Mouse (Mus musculus) limb, embryonic 14.5 days (tissue): Measurements from ENCODE around the gene Jund. TPM values are rescaled to one million over a fixed set of nuclear protein-coding genes. Genes with fewer than 3 reads are reported as not detected.

ENCODE experiments used
- ATAC-seq: fragments of 200-750 bp; cut with Nextera tagmentation; 2 replicates; pipeline ENCODE4 v1.8.0; 2017; ENCODE audit warnings: low read depth, moderate number of reproducible peaks, moderate TSS enrichment; ENCODE audit not compliant: low FRiP score
- DNase-seq: peaks from one replicate; pipeline ENCODE4 v3.0.0-alpha.2; 2015; ENCODE audit warnings: low spot score
- H3K27ac ChIP-seq: fragments of 300-500 bp; sonication (generic); replicated peaks from 2 replicates; pipeline ENCODE4 v1.5.1; 2014; ENCODE audit warnings: low read depth, mild to moderate bottlenecking, low read length, moderate library complexity, mixed read lengths
- H3K27me3 ChIP-seq: fragments of 300-500 bp; sonication (generic); 2 replicates; pipeline ENCODE4 v1.6.1; 2014; ENCODE audit warnings: low read length, mixed read lengths; ENCODE audit not compliant: control insufficient read depth, insufficient read depth
- H3K36me3 ChIP-seq: fragments of 300-500 bp; sonication (generic); 2 replicates; pipeline ENCODE4 v1.6.1; 2014; ENCODE audit warnings: mild to moderate bottlenecking, low read length, moderate library complexity, mixed read lengths; ENCODE audit not compliant: control insufficient read depth, insufficient read depth
- H3K4me1 ChIP-seq: fragments of 300-500 bp; sonication (generic); 2 replicates; pipeline ENCODE4 v1.6.1; 2014; ENCODE audit warnings: antibody characterized with exemption, low read length, mixed read lengths; ENCODE audit not compliant: control insufficient read depth, insufficient read depth
- H3K4me2 ChIP-seq: fragments of 300-500 bp; sonication (generic); replicated peaks from 2 replicates; pipeline ENCODE4 v1.6.1; 2014; ENCODE audit warnings: low read depth, mild to moderate bottlenecking, low read length, moderate library complexity; ENCODE audit not compliant: severe bottlenecking
- H3K4me3 ChIP-seq: fragments of 300-500 bp; sonication (generic); replicated peaks from 2 replicates; pipeline ENCODE4 v1.5.1; 2014; ENCODE audit warnings: low read length
- H3K9ac ChIP-seq: fragments of 300-500 bp; sonication (generic); 2 replicates; pipeline ENCODE4 v1.6.1; 2014; ENCODE audit warnings: mild to moderate bottlenecking, low read depth, low read length, moderate library complexity; ENCODE audit not compliant: severe bottlenecking
- H3K9me3 ChIP-seq: fragments of 300-500 bp; sonication (generic); 2 replicates; pipeline ENCODE4 v1.6.1; 2016; ENCODE audit warnings: low read length; ENCODE audit not compliant: control insufficient read depth
- POLR2A ChIP-seq: fragments of 200-500 bp; IDR thresholded peaks from 2 replicates; pipeline ENCODE4 v1.8.0; 2012; ENCODE audit warnings: inconsistent platforms, mild to moderate bottlenecking, moderate library complexity, borderline replicate concordance; ENCODE audit not compliant: insufficient read depth, insufficient read length; ENCODE audit errors: extremely low read depth
- WGBS: fragments of 180-500 bp; shearing (Covaris S2); extraction: QIAGEN DNeasy Blood & Tissue Kit; methylation state at CpG from one replicate; pipeline ENCODE4 v1.1.7; 2014; 5-methylcytosine and 5-hydroxymethylcytosine counted together
- polyA plus RNA-seq, 2 experiments: library from polyadenylated mRNA; depleted of rRNA in 1 of 2; stranded (reverse) in 1 of 2; unstranded in 1 of 2; fragments of >200 nt; fragmentation: Nextera tagmentation in 1 of 2; extraction: Ambion mirVana in 1 of 2; gene quantifications; 2 replicates each; pipeline versions ENCODE4 v1.2.1 to v1.2.3; 2012 to 2014

Gene Jund
- polyA plus RNA-seq, 2 experiments = 119 to 218 TPM

GRCm38 (mm10) chr8:70680039-70680438, 18.7 kb upstream of the Jund start:
- 74% methylated on average over 3 of the region's 3 CpGs for WGBS
- TF ChIP-seq POLR2A = no peak
- H3K4me2 ChIP-seq = no peak overlapping the region
- ATAC-seq (no peak), DNase-seq (no peak)
- H3K36me3 ChIP-seq = peaks cover 22% of the 10 kb centered on the region
- no peak overlapping the region for H3K9ac ChIP-seq
- H3K4me3 ChIP-seq = no peak overlapping the region
- peaks cover 6% of the 10 kb centered on the region; the same call in 1 of the 2 replicates for H3K4me1 ChIP-seq
- no peak overlapping the region for H3K27ac ChIP-seq
- no peaks in the 10 kb centered on the region for H3K27me3 ChIP-seq
- H3K9me3 ChIP-seq = no peaks in the 10 kb centered on the region

- no peak overlapping the region for H3K9ac ChIP-seq
- H3K27me3 ChIP-seq = no peaks in the 10 kb centered on the region
- H3K27ac ChIP-seq = no peak overlapping the region
- ATAC-seq = no peak
- H3K4me3 ChIP-seq = no peak overlapping the region
- H3K4me1 ChIP-seq = peaks cover 6% of the 10 kb centered on the region; the same call in 1 of the 2 replicates
- H3K9me3 ChIP-seq = no peaks in the 10 kb centered on the region
- DNase-seq = no peak
- TF ChIP-seq POLR2A = no peak
- WGBS = 68% methylated on average over 3 of the region's 3 CpGs
- H3K36me3 ChIP-seq = peaks cover 22% of the 10 kb centered on the region
- no peak overlapping the region for H3K4me2 ChIP-seq
These were observed 17.3 kb upstream of the Jund start for GRCm38 (mm10) chr8:70681410-70681809.

DNA sequence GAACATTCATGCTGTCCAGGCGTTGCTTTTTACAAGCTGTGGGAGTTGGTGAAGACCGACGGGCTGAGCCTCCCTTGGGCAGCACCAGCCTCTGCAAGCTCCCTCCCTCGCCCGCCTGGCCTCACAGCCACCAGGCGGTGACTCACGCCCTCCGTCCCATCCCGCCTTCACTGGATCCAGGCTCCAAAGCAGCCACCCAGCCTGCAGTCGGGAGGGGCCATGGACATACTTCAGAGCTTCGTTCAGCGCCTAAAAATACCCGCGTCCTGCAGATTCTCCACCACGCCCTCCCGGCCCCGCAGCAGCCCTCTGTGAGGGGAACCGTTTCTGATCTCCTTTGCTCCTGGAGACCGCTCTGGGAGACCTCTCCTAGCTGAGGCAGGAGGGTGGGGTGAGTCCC, 16.6 kb upstream of the Jund start:
- WGBS = 9% methylated on average over 19 of the region's 19 CpGs
- Histone ChIP-seq H3K36me3 (peaks cover 22% of the 10 kb centered on the region), H3K27ac (no peak overlapping the region), H3K4me3 (no peak overlapping the region), H3K27me3 (no peaks in the 10 kb centered on the region), H3K4me2 (peak overlapping the region; percentile 34), H3K4me1 (peaks cover 6% of the 10 kb centered on the region; the same call in 1 of the 2 replicates), H3K9me3 (no peaks in the 10 kb centered on the region), H3K9ac (peak overlapping the region; percentile 45)
- DNase-seq = peak; percentile 56
- no peak for TF ChIP-seq POLR2A
- peak; percentile 52; the same call in 1 of the 2 replicates for ATAC-seq

DNA sequence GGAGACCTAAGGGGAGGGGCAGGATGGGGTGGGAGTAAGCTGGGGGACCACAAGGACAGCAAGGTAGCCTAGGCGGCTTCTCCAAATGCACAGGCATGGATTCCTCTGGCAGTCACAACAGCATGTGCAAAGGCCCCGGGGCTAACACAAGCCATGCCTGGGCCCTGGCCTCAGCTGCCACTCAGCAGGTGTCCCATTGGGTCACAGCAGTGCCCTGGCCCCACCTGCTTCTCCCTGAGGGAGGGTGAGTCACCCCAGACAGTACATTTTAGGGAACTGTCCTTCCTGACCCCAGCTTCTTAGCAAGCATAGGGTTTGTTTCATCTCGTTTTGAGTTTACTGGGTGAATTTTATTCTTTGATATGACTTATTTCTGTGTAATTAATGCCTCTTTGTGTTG, 16.1 kb upstream of the Jund start:
- peaks cover 19% of the 10 kb centered on the region for H3K36me3 ChIP-seq
- H3K4me2 ChIP-seq = peak overlapping the region; percentile 34
- no peak overlapping the region for H3K4me3 ChIP-seq
- H3K27ac ChIP-seq = no peak overlapping the region
- no peaks in the 10 kb centered on the region for H3K9me3 ChIP-seq
- H3K27me3 ChIP-seq = no peaks in the 10 kb centered on the region
- ATAC-seq = no peak
- no peak for TF ChIP-seq POLR2A
- H3K9ac ChIP-seq = no peak overlapping the region
- 60% methylated on average over 3 of the region's 3 CpGs for WGBS
- no peak for DNase-seq
- peaks cover 6% of the 10 kb centered on the region; the same call in 1 of the 2 replicates for H3K4me1 ChIP-seq

GRCm38 (mm10) chr8:70684291-70684690, 14.5 kb upstream of the Jund start:
- Histone ChIP-seq H3K9me3 (no peaks in the 10 kb centered on the region), H3K4me2 (no peak overlapping the region), H3K4me3 (no peak overlapping the region), H3K27ac (no peak overlapping the region), H3K9ac (no peak overlapping the region), H3K4me1 (peaks cover 6% of the 10 kb centered on the region; the same call in 1 of the 2 replicates), H3K27me3 (no peaks in the 10 kb centered on the region), H3K36me3 (0 out of 2 replicates have a peak, but pooled peaks cover 4% of the 10 kb centered on the region)
- no peak for TF ChIP-seq POLR2A
- WGBS = 57% methylated on average over 7 of the region's 7 CpGs
- DNase-seq (no peak), ATAC-seq (no peak)

GRCm38 (mm10) chr8:70687576-70687975, 11.2 kb upstream of the Jund start:
- ATAC-seq = no peak
- Histone ChIP-seq H3K4me1 (peaks cover 10% of the 10 kb centered on the region), H3K9me3 (no peaks in the 10 kb centered on the region), H3K36me3 (no peaks in the 10 kb centered on the region), H3K4me2 (no peak overlapping the region), H3K27me3 (no peaks in the 10 kb centered on the region), H3K4me3 (no peak overlapping the region), H3K27ac (no peak overlapping the region), H3K9ac (no peak overlapping the region)
- WGBS = 75% methylated on average over 8 of the region's 8 CpGs
- no peak for DNase-seq
- no peak for TF ChIP-seq POLR2A
